In the genomic region with DNA sequence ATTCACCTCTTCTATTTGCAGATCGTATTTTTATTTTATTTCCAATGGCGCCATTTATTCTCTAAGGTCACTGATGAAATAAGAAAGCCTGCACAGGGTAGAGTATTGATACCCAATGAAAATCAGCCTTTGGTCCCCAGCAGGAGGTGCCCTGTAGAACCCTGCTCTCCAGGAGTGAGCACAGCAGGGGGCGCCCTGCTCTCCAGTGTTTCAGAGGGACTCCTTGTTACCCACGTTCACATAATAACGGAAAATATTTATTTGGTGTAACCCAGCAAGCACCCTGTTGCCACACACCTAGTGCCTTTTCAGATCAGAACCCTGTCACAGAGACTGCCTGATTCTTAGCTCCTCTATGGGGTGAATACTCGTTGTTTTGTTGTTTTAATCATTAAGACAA, we compare ENCODE assay signal across 8 mouse cellular contexts. TPM values are rescaled to one million over a fixed set of nuclear protein-coding genes. Genes with fewer than 3 reads are reported as not detected.
A peak's percentile ranks its signal among the peaks of the same experiment; 100 is the strongest.
DNase-seq lines count a peak whose midpoint lies in the region; ATAC-seq and TF ChIP-seq lines count a peak whose summit lies in the region.

No protein-coding gene starts in this region.

- TF ChIP-seq POLR2A in thymus, adult 2 months (IDR thresholded peaks at IDR 0.05; ENCODE audit: control insufficient read depth, extremely low read depth, insufficient read depth, low read length, poor library complexity): no peak

- DNase-seq in midbrain, embryonic 11.5 days (ENCODE audit: low spot score, missing footprints): no peak
- DNase-seq in adrenal gland, postnatal 36 days: peak; percentile 88 to 92
- no peak for DNase-seq in forebrain, postnatal 0 days
- peak; percentile 92 for DNase-seq in induced T-regulatory cell, adult 2 months (ENCODE audit: low read depth)
- DNase-seq in naive thymus-derived CD4-positive, alpha-beta T cell, adult 2 months (ENCODE audit: low read depth): peak; percentile 93
- peak; percentile 90 for DNase-seq in thymus, adult 2 months

- peaks cover 44% of the 10 kb centered on the region for H3K4me1 ChIP-seq in midbrain, embryonic 13.5 days (replicated peaks)
- H3K4me1 ChIP-seq in midbrain, embryonic 11.5 days (ENCODE audit: control insufficient read depth, insufficient read depth, low read length): peaks cover 11% of the 10 kb centered on the region
- peaks cover 17% of the 10 kb centered on the region; the same call in 1 of the 2 replicates for H3K4me1 ChIP-seq in forebrain, postnatal 0 days (ENCODE audit: insufficient read depth)
- peaks cover 41% of the 10 kb centered on the region for H3K4me1 ChIP-seq in limb, embryonic 15.5 days
- peaks cover 26% of the 10 kb centered on the region for H3K4me1 ChIP-seq in thymus, adult 2 months (replicated peaks; ENCODE audit: control insufficient read depth, insufficient read depth, low read length)

- no peaks in the 10 kb centered on the region for H3K9me3 ChIP-seq in midbrain, embryonic 13.5 days
- H3K9me3 ChIP-seq in midbrain, embryonic 11.5 days (ENCODE audit: control insufficient read depth, low read length): no peaks in the 10 kb centered on the region
- no peaks in the 10 kb centered on the region for H3K9me3 ChIP-seq in forebrain, postnatal 0 days (ENCODE audit: low read length)
- H3K9me3 ChIP-seq in limb, embryonic 15.5 days: no peaks in the 10 kb centered on the region

- no peak for ATAC-seq in midbrain, embryonic 13.5 days
- ATAC-seq in midbrain, embryonic 11.5 days (ENCODE audit: low FRiP score): no peak
- ATAC-seq in forebrain, postnatal 0 days: no peak
- no peak for ATAC-seq in limb, embryonic 15.5 days (ENCODE audit: insufficient number of reproducible peaks, low FRiP score, low TSS enrichment, low read depth)

- peak overlapping the region; percentile 10; the same call in 1 of the 2 replicates for H3K27ac ChIP-seq in midbrain, embryonic 13.5 days
- no peak overlapping the region for H3K27ac ChIP-seq in midbrain, embryonic 11.5 days (ENCODE audit: low read depth, low read length)
- no peak overlapping the region for H3K27ac ChIP-seq in forebrain, postnatal 0 days (ENCODE audit: low read depth, low read length)
- peak overlapping the region; percentile 95 for H3K27ac ChIP-seq in limb, embryonic 15.5 days
- H3K27ac ChIP-seq in thymus, adult 2 months (ENCODE audit: control insufficient read depth, insufficient read depth, low read length): no peak overlapping the region; the same call in 1 of the 2 replicates

- H3K4me3 ChIP-seq in midbrain, embryonic 13.5 days (replicated peaks): no peak overlapping the region
- H3K4me3 ChIP-seq in midbrain, embryonic 11.5 days (ENCODE audit: low read depth, low read length): no peak overlapping the region
- no peak overlapping the region for H3K4me3 ChIP-seq in forebrain, postnatal 0 days (ENCODE audit: low read depth, low read length)
- no peak overlapping the region for H3K4me3 ChIP-seq in limb, embryonic 15.5 days
- H3K4me3 ChIP-seq in thymus, adult 2 months (ENCODE audit: control insufficient read depth, insufficient read depth, low read length): no peak overlapping the region

- H3K9ac ChIP-seq in midbrain, embryonic 13.5 days (replicated peaks): no peak overlapping the region
- H3K9ac ChIP-seq in midbrain, embryonic 11.5 days (ENCODE audit: low read length): no peak overlapping the region
- H3K9ac ChIP-seq in forebrain, postnatal 0 days: no peak overlapping the region
- no peak overlapping the region for H3K9ac ChIP-seq in limb, embryonic 15.5 days

- 40% methylated on average over 6 of the region's 6 CpGs for WGBS in midbrain, embryonic 13.5 days
- WGBS in midbrain, embryonic 11.5 days: 39% methylated on average over 6 of the region's 6 CpGs
- WGBS in forebrain, postnatal 0 days: 33% methylated on average over 6 of the region's 6 CpGs
- 40% methylated on average over 6 of the region's 6 CpGs for WGBS in limb, embryonic 15.5 days
- 32% methylated on average over 6 of the region's 6 CpGs for WGBS in thymus, adult 2 months

- H3K36me3 ChIP-seq in midbrain, embryonic 13.5 days: 0 out of 2 replicates have a peak, but pooled peaks cover 10% of the 10 kb centered on the region
- H3K36me3 ChIP-seq in midbrain, embryonic 11.5 days (ENCODE audit: control insufficient read depth, insufficient read depth, low read length): no peaks in the 10 kb centered on the region
- no peaks in the 10 kb centered on the region; the same call in 1 of the 2 replicates for H3K36me3 ChIP-seq in forebrain, postnatal 0 days (ENCODE audit: insufficient read depth)
- H3K36me3 ChIP-seq in limb, embryonic 15.5 days: peaks cover 3% of the 10 kb centered on the region; the same call in 1 of the 2 replicates
- no peaks in the 10 kb centered on the region for H3K36me3 ChIP-seq in thymus, adult 2 months (ENCODE audit: control insufficient read depth, insufficient read depth, low read length)

- no peak overlapping the region for H3K4me2 ChIP-seq in midbrain, embryonic 13.5 days (replicated peaks)
- H3K4me2 ChIP-seq in midbrain, embryonic 11.5 days: no peak overlapping the region
- H3K4me2 ChIP-seq in forebrain, postnatal 0 days (ENCODE audit: low read depth): no peak overlapping the region
- no peak overlapping the region for H3K4me2 ChIP-seq in limb, embryonic 15.5 days

- H3K27me3 ChIP-seq in midbrain, embryonic 13.5 days: no peaks in the 10 kb centered on the region
- H3K27me3 ChIP-seq in midbrain, embryonic 11.5 days (ENCODE audit: control insufficient read depth, insufficient read depth, low read length): no peaks in the 10 kb centered on the region
- no peaks in the 10 kb centered on the region for H3K27me3 ChIP-seq in forebrain, postnatal 0 days (ENCODE audit: insufficient read depth, low read length)
- no peaks in the 10 kb centered on the region for H3K27me3 ChIP-seq in limb, embryonic 15.5 days
- no peaks in the 10 kb centered on the region for H3K27me3 ChIP-seq in thymus, adult 2 months (ENCODE audit: control insufficient read depth, insufficient read depth, low read length)

- TF ChIP-seq CTCF in forebrain, postnatal 0 days (IDR thresholded peaks at IDR 0.05; ENCODE audit: low read depth): peak; percentile 68
- TF ChIP-seq CTCF in thymus, adult 2 months (IDR thresholded peaks at IDR 0.05; ENCODE audit: borderline replicate concordance, control insufficient read depth, extremely low read depth, insufficient read depth, low read length, poor library complexity): peak; percentile 83; the same call in 1 of the 2 replicates

RNA-seq across cellular contexts. Expression of a gene that starts 11.3 kb away (rescaled TPM):
- 8.3 and 9.2 TPM in 2 replicates for polyA plus RNA-seq in midbrain, embryonic 13.5 days (2015; fragmentation: Nextera tagmentation; extraction: Ambion mirVana)
- polyA plus RNA-seq in midbrain, embryonic 11.5 days (2014; fragmentation: Nextera tagmentation; extraction: Ambion mirVana): 4.4 and 4.5 TPM in 2 replicates
- total RNA-seq in adrenal gland, postnatal 36 days (2021): 100 to 1,000 TPM in 1 of 2 experiments, 10 to 100 TPM in 1; 89.7 to 114 TPM
- 62.3 and 88.6 TPM in 2 replicates for total RNA-seq in forebrain, postnatal 0 days (2014; rRNA removed)
- polyA plus RNA-seq in forebrain, postnatal 0 days (2015; fragmentation: Nextera tagmentation; extraction: Ambion mirVana): 6.8 and 8.4 TPM in 2 replicates
- polyA plus RNA-seq in limb, embryonic 15.5 days (2015; fragmentation: Nextera tagmentation; extraction: Ambion mirVana): 11.0 and 12.8 TPM in 2 replicates
- 71.7 and 113 TPM in 2 replicates for polyA plus RNA-seq in thymus, adult 2 months (2012; rRNA removed)

Comparison
In these comparisons a context has a peak if more than half of its experiments do, and no peak if none do; other contexts are left out.
1. H3K27ac ChIP-seq: peak in midbrain, embryonic 13.5 days (single experiment) and limb, embryonic 15.5 days (single experiment); none in midbrain, embryonic 11.5 days (single experiment), forebrain, postnatal 0 days (single experiment) and thymus, adult 2 months (single experiment).
2. DNase-seq: peak in adrenal gland, postnatal 36 days (2 of 2), induced T-regulatory cell, adult 2 months (single experiment), naive thymus-derived CD4-positive, alpha-beta T cell, adult 2 months (single experiment) and thymus, adult 2 months (single experiment); none in midbrain, embryonic 11.5 days (single experiment) and forebrain, postnatal 0 days (single experiment).